Comparison of ENCODE assay signal across 11 mouse cellular contexts in genomic region chr17:26382176-26382575, GRCm38 (mm10). TPM values are rescaled to one million over a fixed set of nuclear protein-coding genes. Genes with fewer than 3 reads are reported as not detected.
DNase-seq lines count a peak whose midpoint lies in the region; ATAC-seq lines count a peak whose summit lies in the region.
"Had no signal": no experiment of that assay in that cellular context is flagged by ENCODE, and none has a peak within 500 bp of the region (broad histone marks: within the 10 kb centered on the region; RNA-seq: fewer than 3 reads in every experiment).

No protein-coding gene starts in this region.

- H3K27ac ChIP-seq in heart, embryonic 12.5 days (ENCODE audit: poor library complexity, severe bottlenecking) = peak overlapping the region; percentile 70; the same call in 1 of the 2 replicates
- H3K27ac ChIP-seq in midbrain, embryonic 16.5 days (ENCODE audit: low read length) = peak overlapping the region; percentile 93
- no peak overlapping the region for H3K27ac ChIP-seq in midbrain, embryonic 11.5 days (ENCODE audit: low read depth, low read length)
- H3K27ac ChIP-seq in forebrain, embryonic 16.5 days (ENCODE audit: low read length) = peak overlapping the region; percentile 91
- peak overlapping the region; percentile 86 for H3K27ac ChIP-seq in stomach, embryonic 16.5 days (ENCODE audit: low read length)

- ATAC-seq in heart, embryonic 12.5 days (ENCODE audit: insufficient number of reproducible peaks, low FRiP score) = 0 out of 2 replicates have a peak, but pooled peaks have one; percentile 8
- no peak for ATAC-seq in midbrain, embryonic 16.5 days
- ATAC-seq in midbrain, embryonic 11.5 days (ENCODE audit: low FRiP score) = no peak
- no peak for ATAC-seq in forebrain, embryonic 16.5 days
- ATAC-seq in stomach, embryonic 16.5 days (ENCODE audit: insufficient read depth, low FRiP score) = no peak
- ATAC-seq: liver, postnatal 0 days had no signal

- no peak overlapping the region for H3K4me3 ChIP-seq in heart, embryonic 12.5 days
- no peak overlapping the region for H3K4me3 ChIP-seq in midbrain, embryonic 16.5 days (ENCODE audit: low read depth, low read length)
- no peak overlapping the region for H3K4me3 ChIP-seq in midbrain, embryonic 11.5 days (ENCODE audit: low read depth, low read length)
- no peak overlapping the region for H3K4me3 ChIP-seq in forebrain, embryonic 16.5 days (replicated peaks; ENCODE audit: low read length)
- no peak overlapping the region for H3K4me3 ChIP-seq in stomach, embryonic 16.5 days (replicated peaks; ENCODE audit: low read length)
- H3K4me3 ChIP-seq: erythroblast, embryonic 14.5 days had no signal

- no peak for DNase-seq in heart, adult 9 months (ENCODE audit: low spot score in 2 of 2)
- no peak for DNase-seq in midbrain, embryonic 11.5 days (ENCODE audit: low spot score, missing footprints)
- DNase-seq in urinary bladder, postnatal 4 days (ENCODE audit: low spot score in 2 of 2) = no peak
- DNase-seq in left cerebral cortex, postnatal 25 days (ENCODE audit: low spot score in 2 of 2) = no peak
- DNase-seq: kidney, adult 8-10 months; liver, postnatal 0 days had no signal

- H3K4me2 ChIP-seq in heart, embryonic 12.5 days = no peak overlapping the region; the same call in none of the 2 replicates
- no peak overlapping the region for H3K4me2 ChIP-seq in midbrain, embryonic 16.5 days (ENCODE audit: low read length)
- H3K4me2 ChIP-seq in midbrain, embryonic 11.5 days = no peak overlapping the region
- no peak overlapping the region for H3K4me2 ChIP-seq in forebrain, embryonic 16.5 days (ENCODE audit: low read length)
- H3K4me2 ChIP-seq in stomach, embryonic 16.5 days (ENCODE audit: low read depth, low read length) = no peak overlapping the region

- intact Hi-C loops in left cerebral cortex, postnatal 25 days (cut with DNase I) = no loop called here

- peak overlapping the region; percentile 22; the same call in 1 of the 2 replicates for H3K9ac ChIP-seq in heart, embryonic 12.5 days
- peak overlapping the region; percentile 38; the same call in 1 of the 2 replicates for H3K9ac ChIP-seq in midbrain, embryonic 16.5 days (ENCODE audit: low read depth, low read length)
- no peak overlapping the region for H3K9ac ChIP-seq in midbrain, embryonic 11.5 days (ENCODE audit: low read length)
- H3K9ac ChIP-seq in forebrain, embryonic 16.5 days (replicated peaks; ENCODE audit: low read depth, low read length) = 0 out of 2 replicates have a peak overlapping the region, but pooled peaks have one; percentile 12
- H3K9ac ChIP-seq in stomach, embryonic 16.5 days (ENCODE audit: low read length) = no peak overlapping the region; the same call in 1 of the 2 replicates
- H3K9ac ChIP-seq: liver, postnatal 0 days had no signal

- peaks cover 57% of the 10 kb centered on the region for H3K4me1 ChIP-seq in heart, embryonic 12.5 days (replicated peaks)
- peaks cover 26% of the 10 kb centered on the region for H3K4me1 ChIP-seq in midbrain, embryonic 16.5 days (ENCODE audit: control insufficient read depth, insufficient read depth, low read length)
- H3K4me1 ChIP-seq in midbrain, embryonic 11.5 days (ENCODE audit: control insufficient read depth, insufficient read depth, low read length) = peaks cover 9% of the 10 kb centered on the region
- peaks cover 27% of the 10 kb centered on the region for H3K4me1 ChIP-seq in forebrain, embryonic 16.5 days (replicated peaks; ENCODE audit: control insufficient read depth, insufficient read depth, low read length)
- peaks cover 24% of the 10 kb centered on the region for H3K4me1 ChIP-seq in stomach, embryonic 16.5 days (ENCODE audit: control insufficient read depth, insufficient read depth, low read length)

- 26% methylated on average over 3 of the region's 3 CpGs for WGBS in heart, embryonic 12.5 days
- 83% methylated on average over 3 of the region's 3 CpGs for WGBS in midbrain, embryonic 16.5 days
- 63% methylated on average over 3 of the region's 3 CpGs for WGBS in midbrain, embryonic 11.5 days
- 76% methylated on average over 3 of the region's 3 CpGs for WGBS in forebrain, embryonic 16.5 days
- 60% methylated on average over 3 of the region's 3 CpGs for WGBS in stomach, embryonic 16.5 days

- no peaks in the 10 kb centered on the region for H3K9me3 ChIP-seq in heart, embryonic 12.5 days (replicated peaks)
- H3K9me3 ChIP-seq in midbrain, embryonic 16.5 days (replicated peaks; ENCODE audit: control insufficient read depth, low read length, poor library complexity, severe bottlenecking) = no peaks in the 10 kb centered on the region
- no peaks in the 10 kb centered on the region for H3K9me3 ChIP-seq in midbrain, embryonic 11.5 days (ENCODE audit: control insufficient read depth, low read length)
- no peaks in the 10 kb centered on the region for H3K9me3 ChIP-seq in forebrain, embryonic 16.5 days (ENCODE audit: control insufficient read depth, low read length)
- no peaks in the 10 kb centered on the region for H3K9me3 ChIP-seq in stomach, embryonic 16.5 days (replicated peaks; ENCODE audit: control insufficient read depth, low read length)

- H3K27me3 ChIP-seq in heart, embryonic 12.5 days (replicated peaks) = no peaks in the 10 kb centered on the region
- no peaks in the 10 kb centered on the region for H3K27me3 ChIP-seq in midbrain, embryonic 16.5 days (ENCODE audit: control insufficient read depth, insufficient read depth, low read depth, low read length)
- H3K27me3 ChIP-seq in midbrain, embryonic 11.5 days (ENCODE audit: control insufficient read depth, insufficient read depth, low read length) = no peaks in the 10 kb centered on the region
- no peaks in the 10 kb centered on the region for H3K27me3 ChIP-seq in forebrain, embryonic 16.5 days (replicated peaks; ENCODE audit: control insufficient read depth, insufficient read depth, low read length)
- no peaks in the 10 kb centered on the region for H3K27me3 ChIP-seq in stomach, embryonic 16.5 days (ENCODE audit: control insufficient read depth, insufficient read depth, low read length)

- no peaks in the 10 kb centered on the region for H3K36me3 ChIP-seq in heart, embryonic 12.5 days
- no peaks in the 10 kb centered on the region for H3K36me3 ChIP-seq in midbrain, embryonic 16.5 days (ENCODE audit: control insufficient read depth, insufficient read depth, low read length)
- no peaks in the 10 kb centered on the region for H3K36me3 ChIP-seq in midbrain, embryonic 11.5 days (ENCODE audit: control insufficient read depth, insufficient read depth, low read length)
- H3K36me3 ChIP-seq in forebrain, embryonic 16.5 days (ENCODE audit: control insufficient read depth, insufficient read depth) = no peaks in the 10 kb centered on the region
- H3K36me3 ChIP-seq in stomach, embryonic 16.5 days (ENCODE audit: control insufficient read depth, insufficient read depth, low read length) = no peaks in the 10 kb centered on the region

RNA-seq across cellular contexts. Expression of gene Neurl1b, which starts 32.5 kb away (rescaled TPM):
- polyA plus RNA-seq in heart, embryonic 12.5 days (2016; fragmentation: Nextera tagmentation; extraction: Ambion mirVana) = 2.2 and 2.4 TPM in 2 replicates
- 2.0 and 2.3 TPM in 2 replicates for polyA plus RNA-seq in midbrain, embryonic 16.5 days (2015; fragmentation: Nextera tagmentation; extraction: Ambion mirVana)
- 0.18 and 0.46 TPM in 2 replicates for polyA plus RNA-seq in midbrain, embryonic 11.5 days (2014; fragmentation: Nextera tagmentation; extraction: Ambion mirVana)
- polyA plus RNA-seq in forebrain, embryonic 16.5 days (2015; fragmentation: Nextera tagmentation; extraction: Ambion mirVana) = 2.4 and 4.1 TPM in 2 replicates
- 2.3 and 2.9 TPM in 2 replicates for polyA plus RNA-seq in stomach, embryonic 16.5 days (2015; fragmentation: Nextera tagmentation; extraction: Ambion mirVana)
- 10 to 100 TPM; 75.2 to 75.9 TPM for total RNA-seq in left cerebral cortex, postnatal 25 days (2021)
- polyA plus RNA-seq: erythroblast, embryonic 14.5 days had no signal

Comparison
In these comparisons a context has a peak if more than half of its experiments do, and no peak if none do; other contexts are left out.
1. H3K9ac ChIP-seq: peak in heart, embryonic 12.5 days (single experiment), midbrain, embryonic 16.5 days (single experiment) and forebrain, embryonic 16.5 days (single experiment); none in midbrain, embryonic 11.5 days (single experiment) and stomach, embryonic 16.5 days (single experiment).